Mouse (Mus musculus) right cerebral cortex, postnatal 25 days (tissue): Measurements from ENCODE around the gene Tprg.
A peak's percentile ranks its signal among the peaks of the same experiment; 100 is the strongest.

Source experiments
- DNase-seq: peaks from one replicate; pipeline ENCODE4 v3.0.0; 2022

Gene Tprg

DNA sequence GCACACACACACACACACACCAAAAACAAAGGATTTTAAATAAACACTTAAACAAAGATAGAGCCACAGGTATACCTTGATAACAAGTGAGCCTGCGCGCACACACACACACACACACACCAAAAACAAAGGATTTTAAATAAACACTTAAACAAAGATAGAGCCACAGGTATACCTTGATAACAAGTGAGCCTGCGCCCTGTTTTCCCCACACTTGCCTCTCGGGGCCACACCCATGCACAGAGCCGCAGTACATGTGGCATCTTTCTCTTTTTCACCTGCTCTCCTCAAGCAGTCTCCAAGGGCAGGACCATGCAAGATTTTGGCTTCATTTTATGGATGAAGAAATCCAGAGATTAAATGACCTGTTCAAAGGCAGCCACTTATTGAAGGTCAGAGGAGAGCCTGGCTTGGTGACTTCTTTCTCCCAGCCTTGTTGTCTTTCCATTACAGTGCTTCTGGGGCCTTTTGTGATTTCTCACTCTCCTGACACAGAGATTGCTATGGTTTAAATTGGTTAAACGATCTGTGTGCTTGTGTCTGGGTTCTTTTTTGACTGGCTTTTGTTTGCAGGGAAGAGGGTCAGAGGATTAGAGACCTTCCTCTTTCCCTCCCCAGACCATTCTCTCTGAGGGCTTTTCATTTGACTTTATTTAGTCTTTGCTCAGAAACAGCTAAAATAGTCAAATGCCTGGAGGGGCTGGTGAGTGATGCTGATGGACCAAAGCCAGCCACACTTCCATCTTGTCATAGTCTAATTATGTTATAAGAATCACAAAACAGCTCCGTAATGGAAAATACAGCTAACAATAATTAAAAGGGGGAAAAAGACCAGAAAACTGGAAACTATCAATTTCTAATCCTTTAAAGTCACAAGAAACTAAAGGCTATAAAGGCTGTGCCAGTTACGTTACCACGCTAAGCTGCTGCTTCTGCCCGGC lies 46.9 kb downstream of the Tprg start:
- DNase-seq = no peak

DNA sequence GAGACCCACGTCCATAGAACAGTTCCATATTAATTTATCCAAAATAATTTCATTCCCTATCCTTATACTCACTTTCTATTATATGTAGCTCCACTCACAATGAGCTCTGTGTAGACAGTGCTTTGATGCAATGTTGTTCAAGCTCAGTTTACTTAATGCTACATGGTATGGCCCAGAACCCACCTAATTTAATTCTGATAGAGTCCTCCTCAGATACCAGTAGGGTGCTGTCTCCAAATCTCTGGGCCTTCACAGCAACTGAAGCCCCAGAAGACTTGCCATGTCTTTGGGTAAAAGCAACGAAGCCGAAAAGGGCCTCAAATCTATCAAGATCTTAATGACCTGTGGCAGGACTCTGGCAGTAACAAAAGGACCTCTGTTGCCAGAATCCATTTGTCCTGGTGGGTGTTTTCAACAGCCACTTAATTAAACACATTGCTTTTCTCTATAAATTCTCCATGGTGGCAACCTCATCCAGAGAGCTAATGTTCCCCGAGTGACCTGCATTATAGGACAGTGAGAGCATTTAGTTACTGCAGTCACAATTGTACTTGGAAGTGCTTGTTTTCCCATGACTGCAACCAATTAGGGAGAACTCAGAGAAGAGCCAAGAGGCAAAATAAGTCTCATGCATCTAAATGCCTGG lies 48.6 kb downstream of the Tprg start:
- no peak for DNase-seq

DNA sequence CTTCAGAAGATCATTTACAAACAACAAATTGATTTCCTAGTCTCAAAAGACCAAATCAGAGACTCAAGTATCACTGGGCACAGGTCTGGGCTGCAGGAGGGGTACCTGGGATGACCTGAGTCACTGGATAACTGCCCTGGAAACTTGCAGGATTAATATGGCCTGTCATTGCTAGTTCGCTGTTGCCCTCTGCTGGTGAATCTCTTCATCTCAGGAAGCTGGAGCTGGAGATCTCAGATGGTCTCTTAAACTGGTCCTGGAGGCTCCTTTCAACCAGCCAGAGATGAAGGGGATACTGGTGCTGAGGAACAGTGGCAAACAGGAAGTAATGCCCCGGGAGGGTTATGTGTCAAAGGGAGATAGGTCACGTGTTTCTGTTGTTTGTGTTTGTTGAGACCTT lies 63.0 kb downstream of the Tprg start:
- peak; percentile 52 for DNase-seq

DNA sequence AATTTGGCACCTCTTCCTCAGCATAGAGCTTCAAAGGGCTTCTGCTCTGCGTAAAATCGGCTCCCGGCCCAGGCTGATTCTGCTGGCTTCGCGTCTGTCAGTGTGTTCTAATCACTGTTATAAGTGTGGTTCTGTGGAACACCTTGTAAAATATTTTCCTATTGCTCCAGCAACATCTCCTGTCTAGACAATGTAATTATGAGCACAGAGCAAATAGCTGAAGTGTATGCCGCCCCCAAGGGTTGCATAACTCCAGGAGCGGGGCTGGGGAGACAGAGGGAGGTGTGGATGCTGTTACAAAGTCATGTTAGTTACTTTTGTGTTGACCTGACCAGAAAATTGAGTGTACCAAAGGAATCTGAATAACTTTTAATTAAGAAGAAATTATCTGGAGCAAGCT lies 81.2 kb downstream of the Tprg start:
- DNase-seq = no peak

DNA sequence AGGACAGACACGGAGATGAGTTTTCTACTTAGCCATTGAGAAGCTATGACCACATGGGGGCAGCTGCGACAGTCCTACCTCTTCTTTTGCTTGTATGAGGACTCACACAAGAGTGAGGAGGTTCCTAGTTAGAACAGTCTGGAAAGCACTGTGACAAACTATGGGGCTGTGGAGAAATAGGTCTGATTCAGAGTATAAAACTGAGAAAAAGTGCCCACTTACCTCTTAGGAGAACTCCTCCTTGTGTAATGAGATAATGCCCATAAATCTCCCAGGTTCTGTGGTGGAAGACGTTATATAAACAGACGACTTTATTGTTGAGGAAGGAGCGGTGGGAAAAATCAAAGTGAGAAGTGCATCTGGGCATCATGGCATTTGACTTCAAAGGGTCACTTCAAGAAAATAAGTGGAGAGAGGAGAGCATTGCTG lies 83.4 kb downstream of the Tprg start:
- DNase-seq = no peak

DNA sequence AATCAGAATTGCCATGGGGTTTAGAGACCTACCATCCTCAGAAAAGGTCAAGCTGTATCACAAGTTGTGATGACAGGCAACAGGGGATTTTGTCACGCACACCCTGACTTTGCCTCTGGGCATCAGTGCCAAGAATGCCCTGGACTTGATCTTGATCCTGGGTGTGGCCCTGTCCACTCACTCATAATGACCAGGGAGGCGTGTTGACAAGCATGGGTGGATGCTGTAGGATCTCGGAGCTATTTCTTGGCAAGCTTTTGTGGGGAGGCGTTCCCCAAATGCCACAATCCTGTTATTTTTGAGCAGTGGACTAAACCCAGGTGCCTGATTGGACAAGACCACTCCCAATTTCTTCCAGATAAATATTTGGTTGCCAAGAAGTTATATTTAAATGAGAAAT lies 87.5 kb downstream of the Tprg start:
- no peak for DNase-seq

DNA sequence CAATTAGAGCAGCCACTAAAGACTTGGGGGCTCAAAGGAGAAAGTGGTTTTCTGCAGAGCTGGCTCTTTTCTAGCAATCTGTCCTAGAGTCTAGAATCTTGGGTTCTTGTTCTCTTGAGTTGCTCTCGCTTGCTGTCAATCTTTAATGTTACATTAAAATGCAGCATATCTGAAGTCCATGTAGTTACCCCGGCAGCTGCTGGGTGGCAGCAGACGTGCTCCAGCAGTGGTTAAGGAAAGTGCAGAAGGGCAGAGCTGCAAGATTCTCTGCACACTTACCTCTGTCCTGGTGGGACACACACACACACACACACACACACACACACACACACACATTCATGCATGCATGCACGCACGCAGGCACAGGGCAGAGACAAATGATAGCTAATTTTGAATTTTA lies 88.2 kb downstream of the Tprg start:
- DNase-seq = peak; percentile 15

DNA sequence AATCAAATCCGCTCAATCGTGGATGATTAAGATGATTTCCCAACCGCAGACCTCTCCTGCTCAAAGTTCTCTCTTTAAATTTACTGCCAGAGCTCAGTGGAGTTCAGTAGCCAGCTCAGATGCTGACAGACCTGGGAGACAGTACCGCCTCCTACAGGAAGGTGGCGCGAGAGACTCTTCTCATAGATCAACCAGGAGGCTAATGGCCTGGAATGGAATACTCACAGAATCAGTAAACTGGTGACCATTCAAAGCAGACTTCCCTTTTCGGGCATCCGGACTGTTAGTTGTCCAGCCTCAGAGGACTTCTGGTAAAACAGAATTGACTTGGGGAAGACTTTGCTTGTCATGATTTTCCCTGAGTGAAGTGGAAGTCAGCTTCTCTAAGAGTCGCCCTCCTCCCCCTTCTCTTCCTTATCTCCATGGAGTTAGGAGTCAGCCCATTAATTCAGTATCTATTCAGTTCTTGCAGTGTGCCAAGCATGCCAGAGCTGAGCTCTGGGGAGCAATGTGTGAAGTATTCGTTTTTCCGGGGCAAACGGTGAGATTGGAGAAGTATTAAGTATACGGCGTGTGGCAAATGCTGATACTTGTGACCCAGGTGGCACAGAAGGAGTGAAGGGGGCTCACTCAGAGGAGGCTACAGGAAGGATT lies 90.2 kb downstream of the Tprg start:
- peak; percentile 54 for DNase-seq

DNA sequence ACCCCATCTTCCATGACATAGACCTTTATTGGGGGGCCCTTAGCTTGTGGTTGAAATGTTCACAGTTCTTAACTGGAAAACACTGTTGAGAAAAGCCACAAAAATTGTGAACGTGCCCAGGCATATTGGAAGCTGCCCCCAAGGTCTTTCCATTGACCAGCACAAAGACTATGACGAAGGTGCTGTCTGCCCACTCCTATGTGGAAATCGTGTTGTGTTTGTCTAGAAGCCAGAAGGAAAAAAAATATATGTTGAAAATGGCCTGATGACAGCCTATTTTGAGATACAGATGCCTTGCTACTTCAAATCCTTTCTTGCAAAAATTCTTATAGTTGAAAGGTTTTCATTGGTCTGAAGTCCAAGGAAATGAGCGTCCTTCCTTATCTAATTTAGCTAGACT lies 91.1 kb downstream of the Tprg start:
- no peak for DNase-seq

DNA sequence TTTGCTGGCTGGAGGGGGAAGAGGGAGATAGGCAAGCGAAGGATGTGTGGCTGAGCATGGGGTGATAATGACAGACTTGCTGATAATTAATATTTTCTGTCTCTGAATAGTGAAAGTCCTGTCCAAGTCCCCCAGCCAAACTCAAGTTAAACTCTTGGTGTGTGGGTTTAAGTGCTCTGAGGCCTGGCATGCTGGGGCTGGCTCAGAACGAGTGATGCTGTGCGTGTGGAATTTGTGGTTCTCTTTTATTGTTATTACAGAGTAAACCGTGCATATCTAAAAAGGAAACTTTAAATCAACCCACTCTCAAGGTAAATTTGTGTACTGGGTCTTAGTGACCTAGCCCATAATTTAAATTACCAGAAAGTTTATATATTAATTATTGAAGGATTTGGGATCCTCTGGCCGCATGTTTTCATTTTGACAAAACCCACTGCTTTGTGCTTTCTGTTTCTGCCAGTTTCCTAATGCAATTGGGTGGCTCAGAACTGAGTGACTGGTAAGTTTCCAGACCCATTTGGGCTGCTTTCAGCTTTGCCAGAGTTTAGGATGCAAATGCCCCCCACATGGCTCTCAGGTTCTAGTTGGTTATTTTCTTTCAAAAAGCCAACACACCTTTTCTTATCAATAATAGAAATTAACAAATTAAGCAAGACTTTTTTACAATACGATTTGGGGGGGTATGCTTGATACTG lies 99.0 kb downstream of the Tprg start:
- DNase-seq = no peak

DNA sequence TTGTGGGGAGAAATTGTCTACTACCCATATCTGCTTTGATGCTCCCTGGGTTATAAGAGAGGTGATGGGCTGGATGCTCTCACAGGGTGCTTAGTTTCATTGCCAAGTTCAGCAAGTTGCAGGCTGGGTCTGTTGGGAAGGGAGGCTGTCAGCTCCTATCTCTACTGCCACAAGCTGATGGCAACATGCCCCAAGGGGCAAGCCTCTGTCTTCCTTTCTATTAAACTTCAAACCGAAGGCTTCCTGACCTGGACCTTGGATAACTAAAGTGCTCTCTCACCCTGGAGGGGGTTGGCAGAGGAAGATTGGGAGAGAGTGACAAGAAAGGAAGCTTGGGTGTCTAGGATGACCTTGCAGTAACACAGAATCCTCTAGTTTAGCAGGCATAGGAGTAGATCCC lies 108.1 kb downstream of the Tprg start:
- no peak for DNase-seq

DNA sequence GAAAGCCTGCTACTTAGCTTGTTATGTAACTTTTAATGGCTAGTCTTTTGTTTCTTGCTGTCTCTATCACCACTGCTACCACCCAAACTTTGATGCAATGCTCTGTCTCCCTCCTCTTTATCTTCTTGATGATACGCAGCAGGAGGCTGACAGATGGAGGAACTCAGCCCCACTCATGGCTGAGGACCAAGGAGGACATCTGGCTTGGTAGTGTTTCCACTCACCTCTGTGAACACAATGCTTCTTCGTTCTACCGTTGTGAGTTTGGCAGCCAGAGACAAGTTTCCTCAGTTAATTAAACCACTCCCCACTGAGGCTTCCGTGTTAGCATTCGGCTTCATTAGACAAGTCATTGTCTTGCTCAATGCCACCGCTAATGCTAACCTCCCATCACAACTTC lies 117.5 kb downstream of the Tprg start:
- no peak for DNase-seq

DNA sequence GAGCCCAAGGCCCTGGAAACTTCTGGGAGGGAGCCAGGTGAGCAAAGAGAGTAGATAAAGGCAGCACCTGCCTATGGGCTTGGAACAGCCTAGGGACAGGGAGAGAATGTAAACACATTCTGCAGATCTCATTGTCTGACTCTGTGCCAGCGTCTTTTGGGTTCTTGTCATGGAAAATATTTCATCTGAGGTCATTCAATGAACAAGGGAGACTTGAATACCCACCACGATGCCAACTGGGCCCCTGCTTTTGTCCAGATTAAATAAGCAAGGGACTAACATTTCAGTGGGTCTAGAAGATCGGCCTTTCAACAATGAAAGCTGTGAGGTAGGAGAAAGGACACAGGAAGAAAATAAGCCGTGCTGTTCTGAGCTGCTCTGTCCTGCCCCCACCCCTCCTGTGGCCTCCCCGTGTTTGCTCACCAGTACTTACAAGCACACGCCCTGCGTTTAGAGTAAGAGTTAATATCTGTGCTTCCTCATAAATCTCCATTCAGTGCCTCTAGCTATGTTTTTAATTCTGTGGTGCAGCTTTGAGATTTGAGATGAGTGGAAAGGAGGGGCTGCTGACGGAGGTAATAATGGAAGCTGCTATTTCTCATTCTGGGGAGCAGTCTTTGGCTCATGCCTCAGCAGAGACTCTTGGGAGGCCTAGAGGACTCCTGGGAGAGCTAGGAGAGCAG lies 120.7 kb downstream of the Tprg start:
- no peak for DNase-seq

DNA sequence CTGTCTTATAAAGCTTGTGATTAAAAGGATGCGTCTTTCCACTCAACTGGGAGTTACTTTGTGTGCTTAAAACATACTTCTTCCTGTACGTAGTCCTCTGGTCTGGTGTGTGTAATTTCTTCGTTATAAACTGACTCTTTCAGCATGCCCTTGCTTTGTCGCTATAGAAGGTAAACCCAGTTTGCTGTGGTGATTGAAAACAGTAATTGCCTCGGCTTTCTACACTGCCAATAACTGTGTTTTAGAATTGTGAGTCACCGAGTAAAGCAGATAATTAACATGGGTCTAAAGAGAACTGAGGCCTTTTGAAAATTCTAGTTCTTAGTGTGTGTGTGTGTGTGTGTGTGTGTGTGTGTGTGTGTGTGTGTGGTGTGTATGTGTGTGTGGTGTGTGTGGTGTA lies 121.4 kb downstream of the Tprg start:
- no peak for DNase-seq

DNA sequence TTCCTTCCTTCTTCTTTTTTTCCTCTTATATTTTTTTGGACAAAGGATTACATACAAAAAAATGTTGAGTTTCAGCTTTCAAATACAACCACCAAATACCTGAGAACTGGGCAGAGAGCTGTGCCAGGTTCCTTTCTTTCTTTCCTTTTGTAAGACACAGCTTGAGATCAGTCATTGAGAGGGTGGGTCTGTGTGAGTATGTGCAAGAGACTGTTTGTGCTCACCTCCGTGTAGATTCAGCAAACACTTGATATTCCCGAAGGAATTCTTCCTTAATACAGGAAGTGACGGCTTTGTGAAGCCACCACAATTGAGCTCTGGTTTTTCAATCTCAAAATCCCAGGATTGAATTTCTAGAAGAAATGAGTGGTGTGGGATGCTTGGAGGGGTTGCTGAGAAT lies 124.7 kb downstream of the Tprg start:
- no peak for DNase-seq

DNA sequence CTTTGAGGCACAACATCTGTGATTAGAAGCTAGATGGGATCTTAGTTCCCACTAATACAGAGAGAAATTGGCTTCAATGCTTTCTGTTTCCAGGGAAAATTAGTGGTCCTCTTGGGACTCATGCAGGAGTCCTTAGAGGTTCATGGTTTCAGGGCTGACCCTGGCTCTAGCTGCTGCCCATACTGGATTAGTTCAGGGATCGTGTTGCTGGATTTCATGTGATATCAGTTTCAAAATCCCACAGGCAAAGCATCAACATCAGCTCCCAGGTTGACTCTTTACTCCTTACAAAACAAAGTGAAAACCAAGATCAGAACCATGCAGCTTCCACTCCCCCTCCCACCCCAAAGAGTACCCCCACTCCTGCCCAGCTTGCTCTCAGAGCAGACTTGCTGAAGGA lies 127.3 kb downstream of the Tprg start:
- DNase-seq = no peak

DNA sequence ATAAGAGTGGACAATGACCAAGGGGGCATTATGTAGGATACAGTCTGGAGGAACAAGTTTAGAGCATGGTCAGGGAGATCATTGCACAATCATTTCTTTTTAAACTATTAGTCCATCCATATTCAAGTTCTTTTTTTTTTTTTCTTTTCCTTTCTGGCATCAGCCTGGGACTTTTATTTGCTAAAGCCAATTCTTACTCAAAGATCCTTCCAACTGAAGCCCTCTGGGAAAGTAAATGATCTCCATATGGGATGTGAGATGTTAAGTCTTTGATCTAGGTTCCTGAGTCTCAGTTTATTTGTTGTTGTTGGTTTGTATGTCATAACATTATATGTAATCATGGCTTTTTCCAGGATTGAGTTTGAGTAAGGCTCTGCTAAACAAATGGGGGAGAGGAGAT lies 128.6 kb downstream of the Tprg start:
- no peak for DNase-seq

DNA sequence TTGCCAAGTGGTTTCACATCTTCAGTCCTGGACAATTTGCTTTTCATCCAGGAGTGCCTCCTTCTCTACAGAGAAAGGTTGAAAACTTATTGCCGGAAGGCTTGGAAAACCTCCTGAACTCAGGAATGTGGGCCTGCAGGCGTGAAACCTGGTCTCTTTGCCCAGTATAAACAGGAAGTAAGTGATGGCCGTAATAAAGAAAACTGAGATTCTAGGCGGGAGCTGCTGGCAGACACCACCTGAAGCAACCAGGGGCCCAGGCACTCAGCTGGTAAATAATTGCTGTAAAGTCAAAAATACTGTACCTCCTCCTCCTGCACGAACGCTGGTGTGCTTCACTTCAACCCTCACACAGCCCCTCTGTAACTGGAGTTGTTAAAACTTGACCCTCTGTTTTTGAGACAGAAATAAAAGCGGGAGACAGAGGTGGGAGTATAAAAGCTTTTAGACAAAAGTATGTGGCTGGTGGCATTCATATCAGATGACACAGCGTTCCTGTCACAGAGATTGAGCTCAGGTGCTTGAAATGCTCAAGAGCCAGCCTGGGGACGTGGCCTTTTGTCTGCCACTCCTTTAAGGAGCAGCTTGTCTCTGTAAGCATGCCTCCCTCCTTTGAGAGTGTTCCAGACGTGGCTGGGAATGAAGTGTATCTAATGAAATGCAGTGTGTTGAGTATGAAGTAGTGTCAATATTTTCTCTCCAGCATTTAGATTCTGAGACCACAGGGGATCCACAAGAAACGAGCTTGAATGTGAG lies 131.4 kb downstream of the Tprg start:
- no peak for DNase-seq

DNA sequence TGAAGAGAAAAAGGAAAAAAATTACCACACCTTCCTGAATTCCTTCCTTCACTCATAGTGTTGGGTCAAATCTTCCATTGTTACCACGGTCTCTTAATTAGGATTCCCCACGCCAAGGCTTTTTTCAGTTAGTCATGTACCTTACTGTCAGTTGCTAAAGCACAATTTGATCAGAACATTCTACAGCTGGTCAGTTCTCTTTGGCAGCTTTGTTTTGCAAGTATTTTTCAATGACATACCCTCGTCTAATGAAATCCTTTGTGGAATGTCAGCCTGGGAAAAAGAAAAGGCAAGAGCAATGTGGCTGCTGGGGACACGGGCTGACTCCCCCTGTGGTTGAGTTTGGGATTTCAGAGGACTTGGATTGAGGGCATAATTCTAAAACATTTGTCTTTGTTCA lies 136.4 kb downstream of the Tprg start:
- no peak for DNase-seq

DNA sequence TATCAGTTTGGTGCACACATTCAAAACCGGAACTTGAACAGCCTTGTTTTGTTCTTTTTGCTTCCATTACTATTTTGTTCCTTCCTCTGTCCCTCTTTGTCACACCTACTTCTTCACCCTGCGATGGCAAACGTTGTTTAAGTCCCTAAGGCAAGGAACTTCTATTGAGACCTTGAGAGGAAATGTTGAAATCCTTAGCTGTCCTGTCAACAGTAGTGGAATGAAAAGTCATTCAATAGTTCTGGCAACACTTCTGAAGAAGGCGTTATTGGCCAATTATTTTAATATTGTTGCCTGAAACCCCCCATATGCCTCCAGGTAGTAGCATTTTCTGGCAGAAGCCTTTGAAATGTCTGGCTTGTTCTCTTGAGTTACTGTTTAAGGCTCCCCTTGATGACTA lies 137.4 kb downstream of the Tprg start:
- DNase-seq = no peak

DNA sequence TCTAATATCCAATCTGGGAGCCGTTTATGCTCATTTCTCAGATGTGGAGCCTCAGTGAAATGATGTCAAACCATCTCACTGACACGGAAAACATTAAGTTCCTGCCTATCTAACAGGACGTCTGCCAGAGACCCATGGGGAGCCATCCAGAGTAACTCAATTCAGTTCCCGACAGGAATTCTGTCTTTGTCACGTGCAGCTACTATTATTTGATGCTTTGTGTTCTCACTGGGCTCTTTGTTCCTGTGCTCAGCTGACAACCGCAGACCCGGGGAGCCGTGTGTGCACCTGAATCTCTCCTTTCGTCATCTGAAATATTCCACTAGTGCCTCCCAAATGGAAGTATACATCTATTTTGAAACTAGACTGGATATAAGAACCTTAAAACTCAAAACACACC lies 138.3 kb downstream of the Tprg start:
- no peak for DNase-seq

DNA sequence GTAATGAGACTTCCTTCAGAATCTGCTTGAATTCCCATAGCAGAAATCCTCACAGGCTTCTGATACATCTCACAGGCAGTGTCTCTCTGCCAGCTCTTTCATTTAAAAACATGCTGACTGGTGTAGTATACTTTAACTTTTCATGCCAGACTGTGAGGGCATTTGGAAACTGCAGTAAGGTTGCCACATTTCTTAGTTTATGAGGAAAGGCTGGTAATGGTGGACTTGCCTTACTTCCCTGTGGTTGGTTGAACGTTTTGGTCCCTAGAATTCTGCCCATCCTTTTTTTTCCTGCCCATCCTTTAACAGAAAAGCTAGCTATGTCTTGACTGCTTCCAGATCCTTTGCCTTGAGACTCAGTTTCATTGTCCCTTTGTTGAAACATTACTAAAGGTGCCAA lies 138.8 kb downstream of the Tprg start:
- no peak for DNase-seq
